Mouse (Mus musculus): ENCODE data around the gene Lce1g.

Gene Lce1g

DNA sequence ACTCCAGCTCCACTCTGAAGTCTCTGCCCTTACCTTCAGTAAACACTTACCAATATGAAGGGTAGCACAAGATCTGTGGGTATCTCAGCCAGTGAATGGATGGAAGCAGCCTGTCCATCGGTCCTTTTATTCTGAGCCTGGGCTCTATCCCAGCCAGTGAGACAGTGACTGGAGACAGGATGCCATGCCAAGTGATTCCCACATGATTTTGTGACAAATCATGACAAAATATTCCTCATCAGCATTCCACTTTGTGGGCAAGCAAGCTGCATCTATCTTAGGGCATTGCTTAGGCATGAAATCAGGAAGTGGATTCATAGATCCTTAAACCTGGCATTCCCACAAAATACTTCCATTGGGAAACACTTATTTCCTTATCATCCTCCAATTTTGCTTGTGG is at the start of gene Lce1g:
TSS of gene Lce1g (minus strand) at position 101 of the 400 bp plus-strand sequence.
- DNase-seq (ENCODE audit: low read depth, low spot score) = no peak

DNA sequence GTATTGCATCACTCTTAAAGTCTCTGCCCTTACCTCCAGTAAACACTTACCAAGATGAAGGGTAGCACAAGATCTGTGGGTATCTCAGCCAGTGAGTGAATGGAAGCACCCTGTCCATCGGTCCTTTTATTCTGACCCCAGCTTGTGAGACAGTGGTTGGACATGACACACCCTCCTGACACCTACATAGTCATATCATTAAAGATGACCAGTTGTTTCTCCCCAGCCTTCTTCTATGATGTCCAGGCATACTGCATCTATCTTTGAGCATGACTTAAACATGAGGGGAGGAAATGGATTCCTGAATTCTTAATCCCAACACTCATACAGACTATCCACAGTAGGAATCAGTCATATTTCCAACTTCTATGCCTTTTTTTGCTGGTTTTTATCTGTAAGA is 38.3 kb upstream of the Lce1g start, which contains the start of gene Lce1j:
TSS of gene Lce1j (minus strand) at position 101 of the 400 bp plus-strand sequence.
- DNase-seq (ENCODE audit: low read depth, low spot score) = no peak

DNA sequence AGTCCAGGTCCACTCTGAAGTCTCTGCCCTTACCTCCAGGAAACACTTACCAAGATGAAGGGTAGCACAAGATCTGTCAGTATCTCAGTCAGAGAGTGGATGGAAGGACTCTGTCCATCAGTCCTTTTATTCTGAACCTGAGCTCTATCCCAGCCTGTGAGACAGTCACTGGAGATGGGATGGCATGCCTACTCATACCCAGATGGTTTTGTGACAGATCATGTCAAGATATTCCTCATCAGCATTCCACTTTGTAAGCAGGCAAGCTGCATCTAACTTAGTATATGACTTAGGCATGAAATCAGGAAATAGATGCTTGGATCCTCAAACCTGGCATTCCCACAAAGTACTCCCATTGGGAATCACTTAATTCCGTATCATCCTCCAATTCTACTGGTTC is 26.7 kb upstream of the Lce1g start, which contains the start of gene Lce1i:
TSS of gene Lce1i (minus strand) at position 101 of the 400 bp plus-strand sequence.
- DNase-seq (ENCODE audit: low read depth, low spot score) = no peak

DNA sequence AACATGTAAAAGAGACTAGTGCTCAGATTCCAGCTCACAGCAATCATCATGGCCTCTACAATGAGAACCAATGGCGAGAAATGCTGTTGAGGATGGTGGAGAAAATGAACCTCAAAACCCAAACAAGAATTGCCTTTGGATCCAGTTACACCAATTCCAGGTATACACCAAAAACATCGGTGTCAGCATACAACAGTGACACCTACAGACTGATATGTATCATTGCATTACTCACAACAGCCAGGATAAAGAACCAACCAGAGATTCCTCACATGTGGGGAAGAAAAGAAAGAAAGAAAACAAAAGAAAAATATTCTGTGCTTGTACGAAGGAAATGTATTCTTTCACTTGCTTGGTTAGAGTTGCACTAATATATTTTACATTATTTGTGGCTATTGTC is 19.4 kb upstream of the Lce1g start:
- DNase-seq (ENCODE audit: low read depth, low spot score) = peak; percentile 5

DNA sequence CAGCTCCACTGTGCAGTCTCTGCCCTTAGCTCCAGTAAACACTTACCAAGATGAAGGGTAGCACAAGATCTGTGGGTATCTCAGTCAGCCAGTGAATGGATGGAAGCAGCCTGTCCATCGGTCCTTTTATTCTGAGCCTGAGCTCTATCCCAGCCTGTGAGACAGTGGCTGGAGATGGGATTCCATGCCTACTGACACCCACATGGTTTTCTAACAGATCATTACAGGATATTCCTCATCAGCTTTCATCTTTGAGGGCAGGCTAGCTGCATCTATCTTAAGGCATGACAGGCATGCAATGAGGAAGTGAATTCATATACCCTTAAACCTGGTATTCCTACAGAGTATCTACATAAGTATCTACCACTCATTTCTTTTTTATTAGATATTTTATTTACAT is 12.8 kb upstream of the Lce1g start, which contains the start of gene Lce1h:
TSS of gene Lce1h (minus strand) at position 101 of the 400 bp plus-strand sequence.
- no peak for DNase-seq (ENCODE audit: low read depth, low spot score)

DNA sequence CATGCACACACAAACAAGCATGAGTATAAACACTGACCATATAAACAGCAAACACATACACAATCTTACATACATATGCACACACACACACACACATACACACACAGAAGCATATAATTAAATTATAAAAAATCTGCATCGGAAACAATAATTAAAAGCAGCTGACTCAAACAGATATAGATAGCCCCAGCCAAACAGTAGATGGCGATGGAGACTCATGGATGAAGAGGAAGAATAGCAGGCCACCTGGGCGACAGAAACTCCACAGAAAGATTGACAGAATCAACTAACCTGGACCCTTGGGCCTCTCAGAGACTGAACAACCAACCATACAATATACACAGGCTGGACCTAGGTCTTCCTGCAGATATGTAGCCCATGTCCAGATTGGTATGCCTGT is 1.1 kb upstream of the Lce1g start:
- no peak for DNase-seq (ENCODE audit: low read depth, low spot score)

DNA sequence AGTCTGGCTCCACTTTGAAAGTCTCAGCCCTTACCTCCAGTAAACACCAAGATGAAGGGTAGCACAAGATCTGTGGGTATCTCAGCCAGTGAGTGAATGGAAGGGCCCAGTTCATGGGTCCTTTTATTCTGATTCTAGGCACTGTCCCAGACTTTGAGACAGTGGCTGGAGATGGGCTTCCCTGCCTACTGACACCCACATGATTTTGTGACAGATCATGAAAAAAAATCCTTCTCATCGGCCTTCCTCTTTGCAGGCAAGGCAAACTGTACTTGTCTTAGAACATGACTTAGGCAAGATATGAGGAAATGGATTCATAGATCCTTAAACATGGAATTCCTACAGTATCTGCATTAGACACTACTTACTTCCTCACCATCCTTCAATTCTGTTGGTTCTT is 13.1 kb downstream of the Lce1g start, which contains the start of gene Gm38119:
TSS of gene Gm38119 (minus strand) at position 101 of the 400 bp plus-strand sequence.
- no peak for DNase-seq (ENCODE audit: low read depth, low spot score)

DNA sequence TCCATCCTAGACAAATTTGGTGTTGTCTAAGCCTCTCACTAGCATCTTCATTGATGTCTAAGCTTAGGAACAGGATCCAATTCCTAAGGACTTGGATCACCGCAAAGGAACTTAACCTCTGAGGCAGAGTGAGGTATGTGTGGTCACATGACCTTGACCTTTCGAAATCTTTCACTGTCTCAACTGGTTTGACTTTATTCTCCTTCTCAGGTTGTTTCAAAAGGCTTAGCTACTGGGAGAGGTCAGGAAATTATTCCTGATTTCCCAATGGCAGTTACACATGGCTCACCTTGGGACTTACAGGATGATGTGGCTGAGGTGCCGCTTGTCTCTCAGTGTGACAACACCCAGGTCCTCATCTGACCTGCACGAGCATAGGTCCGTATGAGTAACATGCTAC is 29.5 kb downstream of the Lce1g start:
- no peak for DNase-seq (ENCODE audit: low read depth, low spot score)

DNA sequence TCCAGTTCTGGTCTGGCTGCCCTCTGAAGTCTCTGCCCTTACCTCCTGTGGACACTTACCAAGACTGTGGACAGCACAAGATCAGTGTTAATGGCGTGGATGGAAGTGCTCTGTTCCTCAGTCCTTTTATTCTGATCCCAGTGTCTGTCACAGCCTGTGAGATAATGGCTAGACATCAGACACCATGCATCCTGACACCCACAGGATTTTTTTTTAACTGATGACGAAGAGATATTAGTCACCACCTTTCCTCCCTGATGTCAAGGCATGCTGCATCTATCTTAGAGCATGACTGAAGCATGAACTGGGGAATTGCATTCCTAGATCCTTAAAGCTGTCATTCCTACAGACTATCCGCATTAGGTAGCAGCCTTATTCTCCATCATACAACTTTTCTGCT is 31.9 kb downstream of the Lce1g start, which contains the start of gene Lce1f:
TSS of gene Lce1f (minus strand) at position 101 of the 400 bp plus-strand sequence.
- DNase-seq (ENCODE audit: low read depth, low spot score) = no peak

DNA sequence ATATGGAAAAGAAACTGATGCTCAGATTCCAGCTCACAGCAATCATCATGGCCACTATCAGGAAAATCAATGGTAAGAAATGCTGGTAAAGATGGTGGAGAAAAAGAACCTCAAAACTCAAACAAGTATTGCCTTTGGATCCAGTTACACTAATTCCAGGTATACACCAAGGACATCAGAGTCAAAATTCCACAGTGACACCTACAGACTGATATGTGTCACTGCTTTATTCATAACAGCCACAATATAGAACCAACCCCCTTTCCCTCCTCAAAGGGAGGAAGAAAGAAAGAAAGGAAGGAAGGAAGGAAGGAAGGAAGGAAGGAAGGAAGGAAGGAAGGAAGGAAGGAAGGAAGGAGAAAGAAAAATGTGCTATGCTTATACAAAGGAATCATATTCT is 37.0 kb downstream of the Lce1g start:
- no peak for DNase-seq (ENCODE audit: low read depth, low spot score)

DNA sequence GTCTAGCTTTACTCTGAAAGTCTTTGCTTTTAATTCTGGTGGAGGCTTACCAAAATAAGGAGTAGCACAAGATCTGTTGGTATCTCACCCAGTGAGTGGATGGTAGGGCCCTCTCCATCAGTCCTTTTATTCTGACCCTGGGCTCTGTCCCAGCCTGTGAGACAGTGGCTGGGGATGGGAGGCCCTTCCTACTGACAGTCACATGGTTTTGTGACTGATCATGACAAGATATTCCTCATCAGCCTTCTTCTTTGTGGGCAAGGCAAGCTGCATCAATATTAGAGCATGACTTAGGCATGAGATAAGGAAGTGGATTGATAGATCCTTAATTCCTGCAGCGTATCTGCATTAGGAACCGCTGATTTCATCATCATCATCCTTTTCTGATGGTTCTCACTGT is 43.2 kb downstream of the Lce1g start, which contains the start of gene Lce1e:
TSS of gene Lce1e (minus strand) at position 101 of the 400 bp plus-strand sequence.
- DNase-seq (ENCODE audit: low read depth, low spot score) = no peak
